Mouse (Mus musculus) ovary, postnatal 10 days (tissue): Measurements from ENCODE around the gene Galnt18.
A peak's percentile ranks its signal among the peaks of the same experiment; 100 is the strongest.

Experiments
- DNase-seq: peaks from one replicate; pipeline ENCODE4 v3.0.0; 2022; ENCODE audit warnings: low spot score

Gene Galnt18

GRCm38 (mm10) chr7:111713828-111714600 is 65.8 kb downstream of the Galnt18 start:
- DNase-seq, result no peak

- DNase-seq, result no peak
Observed at GRCm38 (mm10) chr7:111712797-111713196, 67.0 kb downstream of the Galnt18 start.

GRCm38 (mm10) chr7:111711045-111711808 is 68.5 kb downstream of the Galnt18 start:
- no peak for DNase-seq

- DNase-seq, result no peak
Observed at GRCm38 (mm10) chr7:111710311-111710710, 69.5 kb downstream of the Galnt18 start.

- DNase-seq, result no peak
Observed at GRCm38 (mm10) chr7:111708563-111708962, 71.2 kb downstream of the Galnt18 start.

- DNase-seq, result no peak
Observed at GRCm38 (mm10) chr7:111702961-111703360, 76.8 kb downstream of the Galnt18 start.

- DNase-seq, result no peak
Observed at GRCm38 (mm10) chr7:111701788-111702187, 78.0 kb downstream of the Galnt18 start.

- DNase-seq, result no peak
Observed at GRCm38 (mm10) chr7:111699446-111699845, 80.3 kb downstream of the Galnt18 start.

- no peak for DNase-seq
Observed at GRCm38 (mm10) chr7:111696226-111696625, 83.6 kb downstream of the Galnt18 start.

- no peak for DNase-seq
Observed at GRCm38 (mm10) chr7:111694312-111694711, 85.5 kb downstream of the Galnt18 start.

GRCm38 (mm10) chr7:111692641-111693261 is 87.0 kb downstream of the Galnt18 start:
- peak; percentile 14 for DNase-seq

GRCm38 (mm10) chr7:111680108-111680507 is 99.7 kb downstream of the Galnt18 start:
- no peak for DNase-seq

GRCm38 (mm10) chr7:111676483-111676882 is 103.3 kb downstream of the Galnt18 start:
- no peak for DNase-seq

- no peak for DNase-seq
Observed at GRCm38 (mm10) chr7:111672467-111672866, 107.3 kb downstream of the Galnt18 start.

GRCm38 (mm10) chr7:111663139-111664073 is 116.4 kb downstream of the Galnt18 start:
- no peak for DNase-seq

- DNase-seq, result no peak
Observed at GRCm38 (mm10) chr7:111658579-111658978, 121.2 kb downstream of the Galnt18 start.

GRCm38 (mm10) chr7:111655002-111655401 is 124.8 kb downstream of the Galnt18 start:
- DNase-seq, result no peak

- DNase-seq, result no peak
Observed at GRCm38 (mm10) chr7:111654526-111654925, 125.3 kb downstream of the Galnt18 start.

GRCm38 (mm10) chr7:111644362-111644761 is 135.4 kb downstream of the Galnt18 start:
- DNase-seq, result no peak

GRCm38 (mm10) chr7:111638899-111639298 is 140.9 kb downstream of the Galnt18 start:
- no peak for DNase-seq

- no peak for DNase-seq
Observed at GRCm38 (mm10) chr7:111638465-111638864, 141.3 kb downstream of the Galnt18 start.
